Mouse (Mus musculus) kidney, embryonic 15.5 days (tissue): ENCODE results near the gene Malrd1. TPM values are rescaled to one million over a fixed set of nuclear protein-coding genes. Genes with fewer than 3 reads are reported as not detected.

Experiments
- ATAC-seq: fragments of 200-750 bp; cut with Nextera tagmentation; replicated peaks from 2 replicates; pipeline ENCODE4 v1.8.0; 2017; ENCODE audit warnings: moderate TSS enrichment; ENCODE audit not compliant: low FRiP score
- H3K27ac ChIP-seq: fragments of 300-500 bp; sonication (generic); 2 replicates; pipeline ENCODE4 v1.5.1; 2015; ENCODE audit warnings: mild to moderate bottlenecking, inconsistent platforms
- H3K27me3 ChIP-seq: fragments of 300-500 bp; sonication (generic); 2 replicates; pipeline ENCODE4 v1.6.1; 2015; ENCODE audit warnings: inconsistent platforms
- H3K36me3 ChIP-seq: fragments of 300-500 bp; sonication (generic); 2 replicates; pipeline ENCODE4 v1.6.1; 2015; ENCODE audit warnings: inconsistent platforms
- H3K4me1 ChIP-seq: fragments of 300-500 bp; sonication (generic); 2 replicates; pipeline ENCODE4 v1.6.1; 2015; ENCODE audit warnings: inconsistent platforms
- H3K4me2 ChIP-seq: fragments of 300-500 bp; sonication (generic); 2 replicates; pipeline ENCODE4 v1.6.1; 2015; ENCODE audit warnings: moderate library complexity, mild to moderate bottlenecking, inconsistent platforms
- H3K4me3 ChIP-seq: fragments of 300-500 bp; sonication (generic); replicated peaks from 2 replicates; pipeline ENCODE4 v1.5.1; 2015; ENCODE audit warnings: mild to moderate bottlenecking, inconsistent platforms
- H3K9ac ChIP-seq: fragments of 300-500 bp; sonication (generic); 2 replicates; pipeline ENCODE4 v1.6.1; 2015; ENCODE audit warnings: mild to moderate bottlenecking, inconsistent platforms
- H3K9me3 ChIP-seq: fragments of 300-500 bp; sonication (generic); replicated peaks from 2 replicates; pipeline ENCODE4 v1.6.1; 2016; ENCODE audit warnings: inconsistent platforms
- WGBS: fragments of 180-500 bp; shearing (Covaris S2); methylation state at CpG from one replicate; pipeline ENCODE4 v1.1.7; 2015; ENCODE audit warnings: mixed read lengths; 5-methylcytosine and 5-hydroxymethylcytosine counted together
- polyA plus RNA-seq: library from polyadenylated mRNA; unstranded; fragments of >200 nt; fragmentation: Nextera tagmentation; extraction: Ambion mirVana; gene quantifications from 2 replicates; pipeline ENCODE4 v1.2.1, GENCODE M21; 2015

The Malrd1 gene
- polyA plus RNA-seq, 1 experiment from 2014 or later, result 0.29 TPM

DNA sequence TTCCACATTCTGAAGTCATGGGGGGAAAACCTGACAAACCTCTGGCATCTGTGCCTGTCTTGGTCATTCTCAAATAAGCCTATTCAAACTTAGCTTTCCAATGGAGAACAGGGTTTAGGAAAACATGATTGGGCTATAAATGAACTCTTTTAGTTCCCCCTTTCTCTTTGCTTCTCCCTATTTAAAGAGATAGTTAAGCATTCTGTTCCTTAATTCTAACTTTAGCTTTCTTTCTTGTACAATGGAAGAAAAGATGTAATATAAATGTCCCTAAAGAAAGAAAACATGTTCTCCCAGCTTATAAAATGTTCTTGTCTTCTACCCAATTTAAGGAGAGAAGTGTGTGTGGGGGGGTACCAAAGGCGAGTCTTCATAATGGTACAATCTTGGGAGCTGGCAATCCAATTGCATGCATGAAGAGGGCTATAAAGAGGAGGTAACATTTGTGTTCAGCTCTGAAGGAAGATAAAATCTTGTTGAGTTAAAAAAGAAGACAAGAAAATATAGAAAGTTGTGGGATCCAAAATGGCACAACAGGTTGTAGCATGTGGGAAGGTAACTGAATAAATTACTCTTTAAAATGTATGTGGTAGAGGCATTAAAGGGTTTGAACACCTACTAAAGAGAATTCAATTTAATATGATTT lies 702.0 kb downstream of the Malrd1 start:
- H3K36me3 ChIP-seq, result no peaks in the 10 kb centered on the region
- H3K27me3 ChIP-seq, result no peaks in the 10 kb centered on the region
- H3K4me2 ChIP-seq, result no peak overlapping the region
- no peaks in the 10 kb centered on the region for H3K9me3 ChIP-seq
- ATAC-seq, result no peak
- no peak overlapping the region for H3K9ac ChIP-seq
- H3K4me1 ChIP-seq, result no peaks in the 10 kb centered on the region
- 91% methylated on average over 1 of the region's 1 CpGs for WGBS
- H3K4me3 ChIP-seq, result no peak overlapping the region
- no peak overlapping the region for H3K27ac ChIP-seq

DNA sequence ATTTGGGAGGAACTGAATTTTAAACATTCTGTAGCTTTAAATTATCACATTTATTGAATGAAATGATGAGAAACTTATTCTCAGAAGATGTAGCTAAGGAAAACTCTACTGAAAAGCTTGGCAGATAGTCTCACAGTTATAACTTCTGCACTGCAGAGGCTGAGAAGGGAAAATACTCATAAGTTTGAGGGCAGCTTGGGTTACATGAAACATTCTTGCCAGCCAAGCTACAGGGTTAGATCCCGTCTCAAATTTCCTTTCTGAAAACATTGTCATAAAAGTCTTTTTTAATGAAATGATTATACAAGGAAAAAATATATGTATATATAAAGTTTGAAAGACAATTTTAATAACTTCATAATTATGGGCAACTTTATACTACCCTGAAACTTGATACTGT lies 714.6 kb downstream of the Malrd1 start:
- no peak overlapping the region for H3K4me3 ChIP-seq
- 51% methylated on average over 1 of the region's 1 CpGs for whole genome bisulfite sequencing
- no peak for ATAC-seq

DNA sequence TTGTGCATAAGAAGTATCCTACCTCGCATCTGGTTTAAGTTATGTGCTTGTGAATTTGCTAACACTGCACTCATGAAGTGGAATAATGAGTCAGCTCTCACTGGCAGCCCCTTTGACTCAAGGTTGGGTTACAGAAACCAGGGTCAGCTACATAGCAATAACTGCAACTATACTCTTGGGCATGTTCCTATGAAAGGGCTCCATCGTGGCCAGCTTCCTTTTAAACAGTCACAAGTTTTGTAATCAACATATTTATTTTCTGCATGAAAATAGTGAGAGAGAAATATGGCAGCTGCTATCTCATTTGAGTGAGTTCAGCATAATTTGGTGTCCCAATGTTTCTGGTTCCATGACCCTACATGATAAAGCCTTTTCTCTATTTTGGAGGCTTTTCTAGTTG lies 716.8 kb downstream of the Malrd1 start:
- H3K9ac ChIP-seq, result no peak overlapping the region
- no peak overlapping the region for H3K4me3 ChIP-seq
- 85% methylated on average over 2 of the region's 2 CpGs for WGBS
- H3K27me3 ChIP-seq, result no peaks in the 10 kb centered on the region
- no peaks in the 10 kb centered on the region for H3K4me1 ChIP-seq
- no peak overlapping the region for H3K4me2 ChIP-seq
- H3K9me3 ChIP-seq, result no peaks in the 10 kb centered on the region
- ATAC-seq, result no peak
- H3K36me3 ChIP-seq, result no peaks in the 10 kb centered on the region
- H3K27ac ChIP-seq, result no peak overlapping the region

More for the DNA sequence above, 714.6 kb downstream of the Malrd1 start:
- H3K9me3 ChIP-seq, result no peaks in the 10 kb centered on the region
- no peak overlapping the region for H3K9ac ChIP-seq
- H3K4me1 ChIP-seq, result no peaks in the 10 kb centered on the region
- no peaks in the 10 kb centered on the region for H3K27me3 ChIP-seq
- no peak overlapping the region for H3K27ac ChIP-seq
- H3K36me3 ChIP-seq, result no peaks in the 10 kb centered on the region
- H3K4me2 ChIP-seq, result no peak overlapping the region

DNA sequence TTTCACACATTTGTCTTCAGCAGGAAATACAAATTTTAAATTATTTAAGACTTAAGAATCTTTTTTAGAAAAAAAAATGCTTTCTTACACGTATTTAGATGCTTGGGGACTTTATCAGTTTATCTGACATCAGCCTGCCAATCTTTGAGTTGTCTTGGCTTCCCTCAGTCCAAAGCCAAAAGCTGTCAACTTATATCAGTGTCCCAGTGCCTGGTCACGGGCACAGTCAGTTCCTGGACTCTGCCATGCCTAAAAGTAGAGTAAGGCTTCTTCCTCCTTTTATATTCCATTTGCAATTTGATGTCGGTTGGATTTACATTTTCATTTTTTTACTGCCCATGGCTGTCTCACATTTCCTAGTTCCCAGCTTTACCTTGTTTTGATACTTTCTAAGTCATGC lies 722.6 kb downstream of the Malrd1 start:
- H3K4me2 ChIP-seq, result no peak overlapping the region
- no peak for ATAC-seq
- H3K27me3 ChIP-seq, result no peaks in the 10 kb centered on the region
- no peaks in the 10 kb centered on the region for H3K9me3 ChIP-seq
- H3K4me3 ChIP-seq, result no peak overlapping the region
- WGBS, result 73% methylated on average over 3 of the region's 3 CpGs
- H3K27ac ChIP-seq, result no peak overlapping the region
- no peaks in the 10 kb centered on the region for H3K4me1 ChIP-seq
- H3K9ac ChIP-seq, result no peak overlapping the region
- H3K36me3 ChIP-seq, result no peaks in the 10 kb centered on the region

DNA sequence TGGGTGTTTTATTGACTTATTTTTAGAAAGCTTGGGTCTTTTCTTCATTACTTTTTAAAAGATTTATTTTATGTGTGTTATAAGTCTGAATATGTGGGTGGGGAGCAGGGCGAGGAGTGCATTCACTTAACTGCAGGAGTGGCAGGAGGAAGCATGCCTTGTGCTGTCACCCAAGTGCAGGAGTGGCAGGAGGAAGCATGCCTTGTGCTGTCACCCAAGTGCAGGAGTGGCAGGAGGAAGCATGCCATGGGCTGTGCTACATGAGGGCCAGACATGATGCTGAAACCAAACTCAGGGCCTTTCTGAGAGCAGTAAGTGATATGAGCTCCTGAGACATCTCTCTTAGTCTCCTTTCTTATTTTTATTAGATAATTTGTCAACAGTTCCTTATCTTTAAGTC lies 726.0 kb downstream of the Malrd1 start:
- H3K27ac ChIP-seq, result no peak overlapping the region
- H3K36me3 ChIP-seq, result no peaks in the 10 kb centered on the region
- H3K4me2 ChIP-seq, result no peak overlapping the region
- no peaks in the 10 kb centered on the region for H3K4me1 ChIP-seq
- no peak overlapping the region for H3K9ac ChIP-seq
- H3K27me3 ChIP-seq, result no peaks in the 10 kb centered on the region
- H3K9me3 ChIP-seq, result no peaks in the 10 kb centered on the region
- WGBS, result 65% methylated on average over 1 of the region's 1 CpGs
- no peak for ATAC-seq
- H3K4me3 ChIP-seq, result no peak overlapping the region
